Mouse (Mus musculus) spleen, adult 12 weeks (tissue): Measurements from ENCODE around the gene 2310022B05Rik.

ENCODE experiments used
- DNase-seq: peaks from one replicate; pipeline ENCODE4 v3.0.0; 2022; ENCODE audit warnings: low spot score

2310022B05Rik gene

GRCm38 (mm10) chr8:124663112-124663873 lies at the start of gene 2310022B05Rik:
2310022B05Rik (minus strand) TSS chr8:124663369.
- DNase-seq: peak; percentile 82

- no peak for DNase-seq
These were observed 42.7 kb upstream of the 2310022B05Rik start for GRCm38 (mm10) chr8:124705823-124706222.

- no peak for DNase-seq
These were observed 41.2 kb upstream of the 2310022B05Rik start for GRCm38 (mm10) chr8:124704376-124704775.

GRCm38 (mm10) chr8:124703526-124703925 lies 40.4 kb upstream of the 2310022B05Rik start:
- DNase-seq: no peak

- DNase-seq: no peak
These were observed 39.0 kb upstream of the 2310022B05Rik start for GRCm38 (mm10) chr8:124702183-124702582.

GRCm38 (mm10) chr8:124701023-124701422 lies 37.9 kb upstream of the 2310022B05Rik start:
- DNase-seq: no peak

- no peak for DNase-seq
These were observed 37.1 kb upstream of the 2310022B05Rik start for GRCm38 (mm10) chr8:124700271-124700670.

- DNase-seq: no peak
These were observed 32.4 kb upstream of the 2310022B05Rik start for GRCm38 (mm10) chr8:124695424-124696100.

GRCm38 (mm10) chr8:124691706-124692105 lies 28.5 kb upstream of the 2310022B05Rik start:
- no peak for DNase-seq

GRCm38 (mm10) chr8:124688899-124689298 lies 25.7 kb upstream of the 2310022B05Rik start:
- DNase-seq: no peak

GRCm38 (mm10) chr8:124682218-124682617 lies 19.0 kb upstream of the 2310022B05Rik start:
- DNase-seq: no peak

GRCm38 (mm10) chr8:124681792-124682157 lies 18.6 kb upstream of the 2310022B05Rik start:
- no peak for DNase-seq

GRCm38 (mm10) chr8:124681077-124681791 lies 18.1 kb upstream of the 2310022B05Rik start:
- no peak for DNase-seq

GRCm38 (mm10) chr8:124678246-124678645 lies 15.1 kb upstream of the 2310022B05Rik start:
- no peak for DNase-seq

- DNase-seq: peak; percentile 49
These were observed 14.3 kb upstream of the 2310022B05Rik start for GRCm38 (mm10) chr8:124677486-124677885.

GRCm38 (mm10) chr8:124677078-124677477 lies 13.9 kb upstream of the 2310022B05Rik start:
- no peak for DNase-seq

GRCm38 (mm10) chr8:124676661-124677060 lies 13.5 kb upstream of the 2310022B05Rik start:
- no peak for DNase-seq

GRCm38 (mm10) chr8:124672345-124672744 lies 9.2 kb upstream of the 2310022B05Rik start:
- DNase-seq: no peak

GRCm38 (mm10) chr8:124668798-124669197 lies 5.6 kb upstream of the 2310022B05Rik start:
- DNase-seq: no peak

- no peak for DNase-seq
These were observed 1.2 kb upstream of the 2310022B05Rik start for GRCm38 (mm10) chr8:124664414-124664813.

GRCm38 (mm10) chr8:124663874-124664230 lies 683 bp upstream of the 2310022B05Rik start:
- DNase-seq: no peak

- DNase-seq: peak; percentile 23
These were observed 590 bp downstream of the 2310022B05Rik start for GRCm38 (mm10) chr8:124662446-124663111.
